Mouse (Mus musculus) monocyte, adult 2 months (primary cell): Measurements from ENCODE around the gene Lrfn4.
"Not testable (repeated sequence)": the region's sequence is repeated elsewhere in the genome, so short reads cannot be mapped to it uniquely, and the experiment has no call there.

Experiments used
- DNase-seq, 2 experiments: peaks; one replicate each; pipeline ENCODE4 v3.0.0; 2022; ENCODE audit warnings: low spot score in 2 of 2, low read depth in 1 of 2

The Lrfn4 gene

DNA sequence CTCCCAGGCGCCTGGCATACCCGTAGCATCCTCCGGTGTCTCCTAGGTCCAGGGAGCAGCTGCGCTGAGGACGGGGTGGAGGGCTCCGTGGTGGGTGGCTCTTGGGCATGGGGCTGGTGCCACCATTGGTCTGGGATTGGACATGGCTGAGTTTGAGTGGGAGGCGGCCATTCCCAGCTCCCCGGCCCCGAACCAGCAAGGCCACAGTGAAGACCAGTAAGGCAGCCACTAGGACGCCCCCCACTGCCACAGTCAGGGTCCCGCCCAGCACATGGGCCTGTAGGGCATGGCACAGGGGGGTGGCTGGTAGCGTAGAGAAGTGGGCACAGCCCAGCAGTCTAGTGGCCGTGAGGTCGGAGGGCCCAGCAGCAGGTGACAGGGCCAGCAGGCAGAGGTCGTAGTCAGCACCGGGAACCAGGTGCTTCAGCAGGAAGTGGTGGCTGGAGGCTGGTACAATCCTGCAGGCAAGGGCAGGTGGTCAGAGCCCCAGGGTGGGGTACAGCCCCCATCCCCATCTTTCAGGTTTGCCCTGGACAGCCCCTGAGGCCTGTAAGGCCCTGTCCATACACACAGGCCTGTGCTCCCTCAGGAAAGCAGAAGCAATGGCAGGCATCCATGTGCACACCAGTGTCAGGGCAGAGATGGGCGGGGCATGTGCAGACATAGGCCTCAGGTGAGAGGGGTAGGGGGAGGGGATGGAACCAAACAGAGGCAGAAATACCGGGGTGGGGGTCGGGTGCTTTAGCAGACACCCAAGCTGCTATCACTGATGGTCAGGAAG lies 3.1 kb downstream of the Lrfn4 start:
- no peak for DNase-seq

DNA sequence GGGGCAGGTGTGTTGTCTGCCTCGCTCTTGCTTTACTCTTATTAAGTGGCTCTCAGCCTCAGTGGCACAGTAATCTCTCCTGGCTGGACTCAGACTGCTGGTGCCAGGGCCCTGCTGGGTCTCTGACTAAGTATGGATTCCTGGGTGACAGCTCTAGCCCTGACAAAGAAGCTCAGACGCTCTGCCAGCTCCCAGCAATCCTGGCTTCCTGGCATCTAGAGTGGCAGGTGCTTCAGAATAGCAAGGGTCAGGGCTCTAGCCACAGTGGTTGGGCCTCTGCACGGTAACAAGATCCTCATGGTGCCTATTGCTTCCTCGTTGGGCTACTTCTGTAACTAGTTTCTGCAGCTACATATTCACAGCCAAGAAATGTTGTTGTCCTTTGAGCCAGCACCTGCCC lies 5.4 kb downstream of the Lrfn4 start:
- DNase-seq = no peak

DNA sequence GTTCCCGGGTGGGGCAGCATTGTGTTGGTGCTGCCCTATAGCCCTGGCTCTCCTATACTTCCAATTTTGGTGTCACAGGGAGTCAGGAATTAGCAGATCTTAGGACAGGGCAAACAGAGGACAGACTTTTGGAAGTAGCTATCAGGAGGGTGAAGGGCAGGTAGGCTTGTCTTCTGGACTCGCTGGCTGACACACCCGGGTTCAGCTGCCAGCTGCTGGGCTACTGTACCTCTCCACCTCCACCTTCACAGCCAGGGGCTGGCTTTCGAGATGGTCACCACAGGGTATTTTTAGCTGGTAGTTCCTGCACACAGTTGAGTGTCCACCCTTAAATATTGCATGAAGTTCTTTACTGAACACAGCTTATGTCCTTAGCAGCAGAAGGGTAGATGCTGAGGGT lies 7.0 kb downstream of the Lrfn4 start:
- no peak for DNase-seq

DNA sequence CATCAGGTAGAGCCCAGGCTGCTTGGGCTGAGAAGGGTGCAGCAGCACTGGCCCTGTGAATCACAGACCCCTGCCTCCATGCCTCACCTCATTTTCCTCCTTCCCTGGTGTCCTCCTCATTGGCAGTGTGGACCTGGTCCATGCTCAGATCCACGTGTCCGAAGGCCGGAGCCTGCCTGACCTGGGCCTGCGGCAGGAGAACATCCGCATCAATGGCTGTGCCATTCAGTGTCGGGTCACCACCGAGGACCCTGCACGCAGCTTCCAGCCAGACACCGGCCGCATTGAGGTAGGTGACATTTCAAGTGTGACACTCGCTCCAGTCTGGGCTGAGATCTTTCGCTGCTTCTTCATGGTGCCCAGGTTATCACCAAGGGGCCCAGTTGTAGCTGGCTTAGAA lies 8.1 kb downstream of the Lrfn4 start:
- no peak for DNase-seq

DNA sequence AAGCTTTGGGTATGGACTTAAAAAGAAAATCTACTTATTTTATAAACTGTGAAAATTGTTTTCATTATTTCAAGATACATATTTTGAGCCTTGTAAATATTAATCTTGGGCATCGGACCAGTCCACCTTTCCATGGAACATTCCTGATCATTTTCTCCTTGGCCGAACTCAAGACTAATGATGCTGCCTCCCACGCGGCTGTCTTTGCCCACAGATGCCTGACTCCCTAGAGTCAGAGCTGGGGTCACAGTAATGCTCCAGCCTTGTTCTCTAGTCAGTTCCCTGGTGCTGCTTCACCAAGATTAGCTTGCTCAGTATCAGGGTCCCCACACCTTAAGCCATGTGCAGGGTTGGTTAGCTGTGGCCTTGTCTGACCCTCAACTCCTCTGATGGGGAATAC lies 9.8 kb downstream of the Lrfn4 start:
- no peak for DNase-seq

DNA sequence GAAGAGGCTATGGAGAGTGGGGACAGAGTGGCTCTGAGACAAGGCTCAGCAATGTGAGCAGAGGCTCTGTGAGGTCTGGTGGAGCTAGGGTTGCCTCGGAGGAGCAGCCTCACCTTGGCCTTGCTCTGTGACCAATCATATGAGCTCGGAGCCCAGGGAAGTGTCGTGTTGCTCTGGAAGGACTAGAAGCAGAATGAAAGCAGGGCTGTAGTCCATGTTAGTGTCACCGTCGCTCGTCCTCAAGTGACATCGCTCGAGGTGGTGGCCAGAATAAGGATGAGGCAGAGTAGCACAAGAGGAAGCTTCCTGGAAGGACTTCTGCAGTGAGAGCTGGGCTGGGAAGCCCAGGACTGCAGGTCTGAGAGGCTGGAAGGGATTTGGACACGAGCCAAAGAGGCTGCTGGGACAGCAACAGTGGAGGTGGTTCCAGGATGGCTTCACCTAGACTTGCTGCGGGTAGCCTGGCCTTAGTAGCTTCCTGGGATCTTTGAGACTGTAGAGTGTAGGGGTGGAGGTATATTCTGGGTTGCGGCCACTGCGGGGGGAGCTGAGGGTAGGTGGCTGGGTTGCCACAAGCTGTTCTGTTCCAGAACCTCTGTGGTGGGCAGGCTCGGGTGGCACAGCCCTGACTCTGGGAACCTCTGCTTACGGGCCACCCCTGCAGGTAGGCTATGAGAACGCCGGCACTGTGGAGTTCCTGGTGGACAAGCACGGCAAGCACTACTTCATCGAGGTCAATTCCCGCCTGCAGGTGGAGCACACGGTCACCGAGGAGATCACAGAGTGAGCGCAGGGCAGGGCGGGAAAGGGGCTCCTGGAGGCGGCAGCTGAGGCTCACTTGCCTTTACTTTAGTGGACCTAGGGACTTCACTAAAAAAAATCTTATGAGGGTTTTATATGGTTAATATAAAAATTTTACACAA lies 11.4 kb downstream of the Lrfn4 start:
- DNase-seq = no peak

DNA sequence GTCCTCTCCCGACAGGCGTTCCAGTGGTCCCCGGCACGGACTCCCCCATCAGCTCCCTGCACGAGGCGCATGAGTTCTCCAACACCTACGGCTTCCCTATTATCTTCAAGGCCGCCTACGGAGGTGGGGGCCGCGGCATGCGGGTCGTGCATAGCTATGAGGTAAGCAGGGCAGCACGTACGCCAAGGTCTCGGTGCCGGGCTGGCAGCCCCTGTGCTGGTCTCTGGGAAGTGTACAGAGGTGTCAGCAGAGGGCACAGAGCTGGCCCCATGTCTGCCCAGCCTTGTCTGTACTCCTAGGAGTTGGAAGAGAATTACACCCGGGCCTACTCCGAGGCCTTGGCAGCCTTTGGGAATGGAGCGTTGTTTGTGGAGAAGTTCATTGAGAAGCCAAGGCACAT lies 13.0 kb downstream of the Lrfn4 start:
- no peak for DNase-seq

DNA sequence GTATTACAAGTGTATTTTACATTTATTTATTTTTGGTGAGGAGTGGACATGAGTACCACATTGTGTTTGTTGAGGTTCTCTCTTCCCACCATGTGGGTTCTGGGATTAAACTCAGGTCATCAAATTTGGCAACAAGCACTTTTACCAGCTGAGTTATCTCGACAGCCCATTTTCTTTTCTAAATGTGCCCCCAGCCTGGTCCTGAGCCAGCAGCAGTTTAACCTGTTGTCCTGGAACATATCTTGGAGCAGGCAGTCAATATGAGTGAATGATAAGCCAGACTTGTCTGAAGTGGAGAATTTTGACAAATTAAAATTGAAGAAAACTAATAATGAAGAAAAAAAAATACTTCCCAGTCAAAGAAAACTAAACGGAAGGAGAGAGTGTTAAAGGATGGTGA lies 19.4 kb downstream of the Lrfn4 start:
- DNase-seq = no peak

DNA sequence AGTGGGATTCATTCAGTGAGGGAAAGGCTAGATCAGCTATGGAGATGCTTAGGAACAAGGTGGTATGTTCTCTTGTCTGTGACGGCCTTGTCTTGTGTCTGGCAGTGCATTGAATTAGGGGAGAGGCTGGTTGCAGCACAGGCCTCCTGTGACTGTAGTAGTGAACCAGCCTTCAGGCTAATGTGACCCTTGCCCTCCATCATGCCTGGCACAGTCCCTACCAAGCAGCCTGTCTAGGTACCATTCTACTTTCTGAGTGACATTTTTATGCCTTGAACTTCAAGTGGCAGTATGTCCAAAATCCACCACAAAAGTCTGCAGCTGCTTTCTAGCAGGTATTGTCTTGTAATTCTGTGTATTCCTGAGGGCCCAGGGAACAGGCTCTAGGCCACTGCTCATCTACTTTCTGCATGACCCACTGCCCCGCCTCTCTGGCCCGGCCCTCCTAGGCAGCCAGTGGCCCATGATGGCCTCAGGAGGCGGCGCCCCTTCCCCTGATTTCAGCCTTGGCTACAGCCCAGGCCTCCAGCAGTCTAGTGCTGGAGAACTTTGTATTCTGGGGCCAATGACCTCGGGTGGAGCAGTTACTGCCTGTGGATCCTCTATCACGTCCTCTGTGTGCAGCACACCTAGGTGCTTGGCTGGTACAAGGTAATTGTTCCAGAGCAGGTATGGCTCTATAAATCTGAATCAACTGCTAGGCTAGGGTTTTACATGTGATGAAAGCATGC lies 21.5 kb downstream of the Lrfn4 start:
- DNase-seq = no peak

DNA sequence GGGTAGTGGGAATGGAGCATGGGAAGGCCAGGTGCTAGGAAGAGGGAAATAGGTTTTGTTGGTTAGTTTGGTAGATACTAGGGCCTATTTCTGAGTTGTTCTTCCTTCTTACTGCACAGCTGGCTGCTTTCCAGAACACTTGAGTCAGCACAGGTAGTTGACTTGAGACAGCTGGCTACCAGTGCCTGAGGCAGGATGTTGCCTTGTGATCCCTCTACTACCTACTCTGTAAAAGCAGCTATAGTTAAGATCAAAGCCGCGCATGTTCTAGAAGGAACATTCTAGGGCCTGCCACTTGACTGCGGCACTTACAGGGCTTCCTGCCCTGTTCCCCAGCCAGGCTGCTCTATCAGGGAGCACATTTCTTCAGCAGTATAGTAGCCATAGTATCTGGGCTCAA lies 25.4 kb downstream of the Lrfn4 start:
- no peak for DNase-seq

DNA sequence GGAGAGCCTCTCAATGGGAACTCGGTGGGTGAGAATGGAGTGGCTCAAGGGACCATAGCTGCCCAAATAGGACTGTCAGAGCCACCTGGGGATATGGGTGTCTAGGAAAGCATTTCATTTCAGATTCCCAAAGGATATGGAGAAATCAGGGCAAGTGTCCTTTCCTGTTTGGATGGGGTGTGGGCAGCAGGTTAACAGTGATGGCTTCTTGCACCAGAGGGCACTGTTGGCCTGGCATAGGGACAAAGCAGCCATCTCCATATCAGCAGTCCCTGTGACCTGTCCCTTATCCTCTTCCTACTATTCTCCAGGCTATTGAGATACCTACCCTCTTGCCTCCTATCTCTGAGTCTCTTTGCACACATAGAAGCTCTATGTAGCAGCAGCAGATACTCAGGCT lies 26.4 kb downstream of the Lrfn4 start:
- no peak for DNase-seq

DNA sequence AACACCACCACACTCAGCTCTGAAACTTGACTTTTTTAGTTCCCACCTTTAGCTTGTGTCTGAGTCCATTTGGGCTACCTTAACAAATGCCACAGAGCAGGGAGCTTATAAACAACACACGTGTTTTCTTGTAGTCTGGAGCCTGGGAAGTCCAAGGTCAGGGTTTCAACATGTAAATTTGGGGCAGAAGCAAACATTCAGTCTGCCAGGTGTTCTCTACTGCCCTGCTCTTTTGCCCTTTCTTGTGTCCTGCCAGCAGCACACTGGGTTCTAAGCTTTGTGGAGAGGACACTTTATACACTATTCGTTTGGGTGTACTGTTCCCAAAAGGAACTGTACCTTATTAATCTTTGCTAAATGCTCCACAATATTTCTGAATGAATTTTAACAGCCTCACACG lies 27.0 kb downstream of the Lrfn4 start:
- DNase-seq = no peak

DNA sequence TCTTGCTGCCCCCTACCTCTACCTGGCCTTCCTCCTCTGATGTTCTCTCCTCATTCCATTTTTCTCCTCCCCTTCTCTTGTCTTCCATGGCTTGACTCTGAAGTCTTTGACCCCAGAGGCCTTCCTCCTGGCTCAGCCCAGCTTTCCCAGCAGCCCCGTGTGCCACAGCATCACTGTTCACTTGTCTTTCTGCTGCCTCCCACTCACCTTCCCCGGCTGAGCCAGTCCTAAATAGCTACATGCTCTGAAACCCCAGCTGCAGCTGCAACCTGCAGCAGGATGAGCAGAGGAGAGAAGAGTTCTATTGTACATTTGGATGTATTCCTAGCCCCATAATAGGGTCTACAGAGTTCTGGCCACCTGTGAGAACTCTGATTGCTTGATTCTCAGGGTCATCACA lies 28.0 kb downstream of the Lrfn4 start:
- DNase-seq = no peak

DNA sequence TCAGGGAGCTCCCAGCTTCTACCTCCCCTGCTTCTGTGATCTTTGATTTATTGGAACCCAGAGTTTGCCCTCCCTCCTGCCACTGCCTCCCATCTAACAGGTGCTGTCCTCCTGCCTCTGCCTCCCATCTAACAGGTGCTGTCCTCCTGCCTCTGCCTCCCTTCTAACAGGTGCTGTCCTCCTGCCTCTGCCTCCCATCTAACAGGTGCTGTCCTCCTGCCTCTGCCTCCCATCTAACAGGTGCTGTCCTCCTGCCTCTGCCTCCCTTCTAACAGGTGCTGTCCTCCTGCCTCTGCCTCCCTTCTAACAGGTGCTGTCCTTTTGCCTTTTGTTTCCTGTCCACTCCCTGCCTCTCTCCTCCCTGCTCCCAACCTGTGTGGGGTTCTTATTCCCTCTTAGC lies 28.7 kb downstream of the Lrfn4 start:
- not testable (repeated sequence) for DNase-seq

DNA sequence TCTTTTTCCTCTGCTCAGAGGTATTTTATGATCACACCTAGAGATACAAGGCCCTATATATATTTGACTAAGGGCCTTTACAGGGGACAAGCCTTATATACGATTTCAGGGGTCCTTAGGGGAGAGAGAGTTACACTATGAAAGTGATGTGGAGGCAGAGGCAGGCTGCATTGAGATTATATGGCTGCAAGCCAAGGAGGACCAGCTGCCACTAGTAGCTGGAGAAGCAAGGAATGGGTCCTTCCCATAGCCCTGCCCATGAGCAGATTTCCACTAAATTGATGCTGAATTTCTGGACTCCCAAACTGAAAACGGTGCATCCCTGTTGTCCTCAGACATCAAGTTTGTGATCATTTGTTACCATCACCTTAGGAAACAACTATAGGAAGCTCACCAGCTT lies 31.6 kb downstream of the Lrfn4 start:
- DNase-seq = no peak

DNA sequence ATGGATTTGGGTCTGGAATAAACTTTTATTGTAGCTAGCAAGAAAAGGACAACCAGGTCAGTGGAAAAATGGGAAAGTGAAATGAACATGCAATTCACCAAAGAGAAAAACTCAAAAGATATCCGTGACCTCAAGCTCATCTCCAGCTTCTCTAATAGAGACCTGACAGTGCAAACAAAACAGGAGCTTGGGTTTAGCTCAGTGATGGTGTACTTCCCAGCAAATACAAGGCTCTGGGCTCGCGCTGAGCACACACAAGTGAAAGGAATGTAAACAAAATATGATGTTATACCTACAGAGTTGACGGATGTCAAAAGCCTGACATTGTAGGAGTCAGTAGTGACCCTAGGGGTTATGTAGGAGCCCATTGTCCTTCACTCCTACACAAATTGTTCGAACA lies 36.2 kb downstream of the Lrfn4 start:
- no peak for DNase-seq

DNA sequence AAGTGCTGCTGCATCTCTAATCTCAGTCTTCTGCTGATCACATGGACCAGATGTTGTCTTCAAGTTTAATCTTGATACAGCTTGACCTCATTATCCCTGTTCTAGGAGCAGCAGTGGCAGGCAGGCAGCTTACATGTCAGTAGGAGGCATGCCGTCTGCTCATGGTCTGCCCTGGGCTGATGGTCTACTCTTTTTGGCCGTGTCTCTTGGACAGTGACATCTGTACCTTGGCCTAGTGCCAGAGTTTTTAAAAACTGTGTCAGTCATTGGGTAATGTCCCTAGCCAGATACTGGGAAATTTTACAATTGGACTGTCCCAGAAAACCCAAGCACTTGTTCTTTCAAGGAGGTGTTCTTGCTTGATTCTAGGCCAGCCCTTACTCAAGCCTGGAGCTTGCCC lies 36.7 kb downstream of the Lrfn4 start:
- DNase-seq = no peak

DNA sequence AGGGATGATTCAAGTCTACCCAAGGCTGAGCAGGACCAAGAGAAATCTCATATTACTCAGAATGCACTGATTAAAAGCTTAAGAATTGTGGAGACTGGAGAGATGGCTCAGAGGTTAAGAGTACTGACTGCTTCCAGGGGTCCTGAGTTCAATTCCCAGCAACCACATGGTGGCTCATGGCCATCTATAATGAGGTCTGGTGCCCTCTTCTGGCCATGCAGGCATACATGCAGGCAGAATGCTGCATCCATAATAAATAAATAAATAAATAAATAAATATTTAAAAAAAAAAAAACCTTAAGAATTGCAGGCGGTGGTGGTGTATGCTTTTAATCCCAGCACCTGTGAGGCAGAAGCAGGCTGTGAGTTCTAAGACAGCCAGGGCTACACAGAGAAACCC lies 42.2 kb downstream of the Lrfn4 start:
- DNase-seq = no peak

DNA sequence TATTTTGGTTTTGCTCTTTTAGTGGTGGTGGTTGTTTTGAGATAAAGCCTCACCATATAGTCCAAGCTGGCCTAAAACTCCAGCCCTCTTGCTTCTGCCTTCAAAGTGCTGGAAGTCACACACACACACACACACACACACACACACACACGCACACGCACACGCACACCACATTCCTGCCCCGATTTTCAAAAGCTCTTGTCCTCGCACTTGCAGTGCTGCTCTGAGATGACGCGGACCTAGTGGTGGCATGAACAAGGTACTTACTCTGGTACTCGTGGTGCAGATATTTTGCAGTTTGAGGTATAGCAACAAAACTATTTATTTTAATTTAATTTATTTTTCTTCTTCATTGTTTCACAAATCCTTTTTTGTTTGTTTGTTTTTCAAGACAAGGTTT lies 43.0 kb downstream of the Lrfn4 start:
- no peak for DNase-seq

DNA sequence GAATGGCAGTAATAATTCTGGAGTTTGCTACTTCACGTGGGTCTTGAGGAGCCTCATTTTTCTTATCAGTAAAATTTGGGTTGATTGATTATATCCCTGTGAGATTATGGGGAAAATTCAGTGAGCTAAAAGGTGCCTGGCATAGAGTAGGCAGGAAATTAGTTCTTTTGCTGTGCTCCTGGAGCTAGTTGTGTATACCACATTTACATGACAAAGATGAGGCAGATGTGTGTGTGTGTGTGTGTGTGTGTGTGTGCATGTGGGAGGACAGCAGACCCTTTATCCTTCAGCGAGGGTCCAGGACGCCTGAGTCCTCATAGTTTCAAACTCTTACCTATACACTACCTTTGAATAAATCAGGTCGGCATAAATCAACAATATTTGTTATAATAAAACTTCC lies 43.4 kb downstream of the Lrfn4 start:
- DNase-seq = no peak

DNA sequence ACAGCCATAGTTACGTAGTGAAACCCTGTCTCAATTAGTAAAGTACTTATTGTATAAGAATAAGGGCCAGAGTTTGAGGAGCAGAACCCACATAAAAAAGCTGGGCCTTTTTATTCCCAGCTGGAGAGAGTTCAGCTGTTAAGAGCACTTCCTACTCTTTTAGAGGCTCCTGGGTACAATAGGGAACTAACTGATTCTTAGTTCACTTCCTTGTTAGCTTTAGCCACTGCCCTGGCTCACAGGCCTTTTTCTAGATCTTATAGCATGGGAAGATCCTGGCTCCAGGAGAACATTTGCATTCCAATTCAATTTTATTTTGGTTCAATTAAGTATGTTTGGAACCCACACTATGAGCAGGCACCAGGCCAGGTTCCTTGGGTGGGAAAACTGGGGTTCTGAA lies 43.8 kb downstream of the Lrfn4 start:
- DNase-seq = no peak

DNA sequence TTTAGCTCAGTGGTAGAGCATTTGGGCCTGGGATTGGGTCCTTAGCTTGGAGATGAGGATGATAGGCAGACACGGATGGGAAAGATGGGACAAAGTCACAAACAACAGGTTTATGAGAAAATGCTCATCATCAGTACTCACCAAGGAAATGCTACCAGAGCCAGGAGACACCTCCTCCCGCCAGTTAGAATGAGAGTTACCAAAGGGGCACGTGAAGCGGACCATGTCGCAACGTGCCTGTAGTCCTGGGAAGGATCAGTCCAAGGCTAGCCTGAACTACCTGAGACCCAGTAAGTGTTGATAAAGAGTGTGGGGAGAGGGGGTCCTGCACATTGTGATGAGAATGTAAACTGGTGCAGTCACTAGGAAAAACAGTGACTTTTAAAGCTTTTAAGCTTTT lies 44.7 kb downstream of the Lrfn4 start:
- no peak for DNase-seq
